Mouse (Mus musculus) thymus, adult 2 months (tissue): ENCODE measurements at regions not wholly inside any gene's neighbourhood (a gene's known extent, or its start where the extent isn't known, plus 50 kb on each side); places are given as distances from the start of the nearest gene placed in this dataset.

Experiments used
- CTCF ChIP-seq: fragments of 200-500 bp; IDR thresholded peaks from 2 replicates; pipeline ENCODE4 v1.5.1; 2012; ENCODE audit warnings: mild to moderate bottlenecking, control low read depth, low read length, moderate library complexity, borderline replicate concordance; ENCODE audit not compliant: control insufficient read depth, poor library complexity, insufficient read depth; ENCODE audit errors: extremely low read depth
- POLR2A ChIP-seq: fragments of 200-500 bp; IDR thresholded peaks from 2 replicates; pipeline ENCODE4 v1.6.1; 2012; ENCODE audit warnings: mild to moderate bottlenecking, low read length, control low read depth, moderate library complexity; ENCODE audit not compliant: control insufficient read depth, poor library complexity, insufficient read depth; ENCODE audit errors: extremely low read depth

DNA sequence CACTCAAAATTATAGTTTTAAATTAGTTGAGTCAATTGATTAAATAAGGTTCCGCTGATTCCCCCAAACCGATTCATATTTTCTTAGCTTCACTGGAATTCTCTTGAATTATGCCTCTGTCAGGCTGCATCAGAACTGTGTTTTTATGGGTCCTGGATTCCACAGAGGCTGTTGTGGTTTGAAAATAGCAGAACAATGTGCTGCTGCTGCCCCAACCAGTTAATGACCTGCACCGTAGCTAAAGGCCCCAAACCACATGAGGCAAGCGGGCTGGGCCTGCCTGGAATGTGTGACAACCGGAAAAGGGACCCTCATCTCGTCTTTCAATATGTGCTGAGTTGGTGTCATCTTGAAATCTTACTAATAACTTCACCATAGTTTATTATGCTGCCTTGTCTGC, 111.2 kb downstream of the Rps12 start:
- no peak for TF ChIP-seq CTCF
- no peak for TF ChIP-seq POLR2A
